ENCODE assay signal across 8 mouse cellular contexts in the genomic region with DNA sequence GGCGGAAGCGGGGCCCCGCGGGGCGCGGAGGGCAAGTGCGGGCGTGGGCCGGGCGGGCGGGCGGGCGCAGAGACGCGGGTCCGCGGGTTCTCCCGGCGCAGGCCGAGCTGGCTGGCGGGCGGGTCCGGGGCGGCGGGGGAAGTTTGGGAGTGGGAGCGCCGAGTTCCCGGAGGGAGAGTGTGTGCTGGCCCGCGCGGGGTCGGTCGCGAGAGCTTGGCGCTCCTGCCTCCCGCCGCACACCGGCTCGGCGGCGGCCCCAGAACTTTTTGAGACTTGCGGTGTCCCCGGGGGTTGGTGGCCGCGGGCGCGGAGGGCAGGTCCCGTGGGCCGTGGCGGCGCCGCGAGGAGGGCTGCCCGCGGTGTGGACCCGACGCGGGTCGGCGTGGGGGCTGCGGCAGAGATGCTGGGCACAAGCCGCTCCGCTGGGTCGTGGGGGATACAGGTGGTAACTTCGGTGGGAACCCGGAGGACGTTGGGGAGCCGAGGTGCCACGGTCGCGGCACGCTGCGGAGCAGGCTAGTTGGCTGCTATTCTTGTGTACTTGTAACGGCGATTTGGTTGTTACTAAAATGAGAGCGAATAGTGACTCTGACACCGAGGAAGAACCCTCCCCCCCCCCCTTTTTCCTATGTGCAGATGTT. TPM values are rescaled to one million over a fixed set of nuclear protein-coding genes. Genes with fewer than 3 reads are reported as not detected.
DNase-seq lines count a peak whose midpoint lies in the region; ATAC-seq and TF ChIP-seq lines count a peak whose summit lies in the region.

No protein-coding gene starts in this region.

- H3K9ac ChIP-seq in CH12.LX (ENCODE audit: insufficient read depth, low read depth), result peak overlapping the region; percentile 69
- H3K9ac ChIP-seq in embryonic facial prominence, embryonic 12.5 days, result peak overlapping the region; percentile 98

- ATAC-seq in embryonic facial prominence, embryonic 12.5 days (ENCODE audit: insufficient number of reproducible peaks, insufficient read depth, low FRiP score, low TSS enrichment), result no peak
- no peak for ATAC-seq in activated CD4-positive, CD25-positive, alpha-beta regulatory T cell, adult 4 months

- under 1% methylated on average over 56 of the region's 77 CpGs for WGBS in embryonic facial prominence, embryonic 12.5 days
- under 1% methylated on average over 64 of the region's 77 CpGs for WGBS in midbrain, embryonic 10.5 days

- H3K4me1 ChIP-seq in CH12.LX (ENCODE audit: control insufficient read depth in 1 of 2, insufficient read depth in 2 of 2), result peaks cover 0 to 7% of the 10 kb centered on the region in 2 experiments; a peak in 3 of 4 replicates
- H3K4me1 ChIP-seq in embryonic facial prominence, embryonic 12.5 days, result peaks cover 18% of the 10 kb centered on the region
- H3K4me1 ChIP-seq in midbrain, embryonic 10.5 days, result peaks cover 47% of the 10 kb centered on the region

- TF ChIP-seq RAD21 in CH12.LX (IDR thresholded peaks at IDR 0.05; ENCODE audit: low read depth, low read length), result no peak

- no peak for TF ChIP-seq POLR2A in CH12.LX (IDR thresholded peaks at IDR 0.05; ENCODE audit: low read depth, low read length)

- no peak overlapping the region for H3K27ac ChIP-seq in CH12.LX (ENCODE audit: insufficient read depth, low read depth)
- H3K27ac ChIP-seq in embryonic facial prominence, embryonic 12.5 days, result peak overlapping the region; percentile 99
- H3K27ac ChIP-seq in midbrain, embryonic 10.5 days (replicated peaks), result peak overlapping the region; percentile 98

- H3K36me3 ChIP-seq in CH12.LX (replicated peaks in 1 of 2; ENCODE audit: control insufficient read depth in 1 of 2, insufficient read depth in 1 of 2, low read length in 1 of 2), result no peaks in the 10 kb centered on the region
- H3K36me3 ChIP-seq in embryonic facial prominence, embryonic 12.5 days, result no peaks in the 10 kb centered on the region
- no peaks in the 10 kb centered on the region for H3K36me3 ChIP-seq in midbrain, embryonic 10.5 days

- peak overlapping the region; percentile 36 to 84 (median 70) for H3K4me3 ChIP-seq in CH12.LX (replicated peaks in 1 of 3; ENCODE audit: low read depth in 2 of 3, low read length in 2 of 3, poor library complexity in 1 of 3)
- peak overlapping the region; percentile 95 for H3K4me3 ChIP-seq in embryonic facial prominence, embryonic 12.5 days
- peak overlapping the region; percentile 97 for H3K4me3 ChIP-seq in midbrain, embryonic 10.5 days

- no peaks in the 10 kb centered on the region for H3K9me3 ChIP-seq in CH12.LX (replicated peaks; ENCODE audit: low read length)
- H3K9me3 ChIP-seq in embryonic facial prominence, embryonic 12.5 days, result no peaks in the 10 kb centered on the region
- H3K9me3 ChIP-seq in midbrain, embryonic 10.5 days (replicated peaks), result no peaks in the 10 kb centered on the region

- H3K4me2 ChIP-seq in CH12.LX (ENCODE audit: insufficient read depth, low read depth, poor library complexity, severe bottlenecking), result peak overlapping the region; percentile 92
- peak overlapping the region; percentile 73 for H3K4me2 ChIP-seq in embryonic facial prominence, embryonic 12.5 days (replicated peaks)

- dilution Hi-C loops in CH12.LX (cut with MboI; ENCODE audit: extremely low pct_ligation_motif_present, extremely low pct_unique_long_range_greater_than_20kb, low sequenced_read_pairs), result no loop called here

- no peak for TF ChIP-seq CTCF in CH12.LX (conservative IDR thresholded peaks at IDR 0.05 in 1 of 2, IDR thresholded peaks at IDR 0.05 in 1 of 2; ENCODE audit: low read depth in 2 of 2, low read length in 2 of 2)

- intact Hi-C loops in heart, postnatal 10 days (cut with DNase I), result loop anchor here (2.0 to 10.0 kb wide), 5 partner anchors 39 to 530 kb away; partner anchors contain the start of genes Atg10 and Zcchc9
- intact Hi-C loops in left cerebral cortex, postnatal 14 days (cut with DNase I), result loop anchor here (2.0 to 10.0 kb wide), 4 partner anchors 175 to 490 kb away; partner anchors contain the start of gene Atg10

- TF ChIP-seq EP300 in CH12.LX (IDR thresholded peaks at IDR 0.05; ENCODE audit: low read length), result no peak

- H3K27me3 ChIP-seq in CH12.LX (replicated peaks), result peaks cover 22% of the 10 kb centered on the region
- H3K27me3 ChIP-seq in embryonic facial prominence, embryonic 12.5 days, result no peaks in the 10 kb centered on the region
- no peaks in the 10 kb centered on the region for H3K27me3 ChIP-seq in midbrain, embryonic 10.5 days (ENCODE audit: low read depth, poor library complexity, severe bottlenecking)

- no peak for DNase-seq in CH12.LX (ENCODE audit: extremely low read depth)
- DNase-seq in adrenal gland, adult (ENCODE audit: inconsistent age in 2 of 2, low spot score in 1 of 2), result peak; percentile 62 to 82
- peak; percentile 55 to 57 for DNase-seq in heart, postnatal 10 days
- DNase-seq in left cerebral cortex, postnatal 14 days (ENCODE audit: low spot score in 2 of 2), result peak; percentile 16 to 30
- DNase-seq in midbrain, embryonic 10.5 days (ENCODE audit: low spot score), result peak; percentile 56
- peak; percentile 53 for DNase-seq in spleen, adult 12 weeks (ENCODE audit: low spot score)

- in situ Hi-C loops in CH12.LX (cut with MboI; ENCODE audit: low pct_ligation_motif_present, low pct_unique_long_range_greater_than_20kb, low sequenced_read_pairs), result loop anchor here (25.0 kb wide), 2 partner anchors 175 to 525 kb away; no protein-coding TSS in a partner anchor

- H3K79me2 ChIP-seq in CH12.LX (replicated peaks; ENCODE audit: control insufficient read depth, extremely low read depth, insufficient read depth, poor library complexity, severe bottlenecking), result no peaks in the 10 kb centered on the region

TF ChIP-seq in CH12.LX, 34 proteins besides CTCF, POLR2A, EP300 and RAD21:
- no peak for TF ChIP-seq UBTF (IDR thresholded peaks at IDR 0.05; ENCODE audit: low read depth, low read length)
- no peak for TF ChIP-seq MYC (IDR thresholded peaks at IDR 0.05; ENCODE audit: low read depth, low read length)
- TF ChIP-seq NELFE (IDR thresholded peaks at IDR 0.05; ENCODE audit: low read depth, low read length), result no peak
TF ChIP-seq in CH12.LX: peak in this region for 0.

RNA-seq across cellular contexts. Expression of gene Ssbp2, which starts 1.7 kb away (rescaled TPM):
- total RNA-seq in CH12.LX (2012; rRNA removed) (1.8 and 1.9 TPM in 2 replicates), CH12.LX (2014; rRNA removed) (3.5 and 3.6 TPM in 2 replicates)
- polyA plus RNA-seq in CH12.LX (2012; ENCODE audit: insufficient read length, low read depth), result 1.9 and 2.8 TPM in 2 replicates
- polyA plus RNA-seq in embryonic facial prominence, embryonic 12.5 days (2016; fragmentation: Nextera tagmentation; extraction: Ambion mirVana), result 210 and 214 TPM in 2 replicates
- total RNA-seq in heart, postnatal 10 days (2021), result 10 to 100 TPM; 51.4 to 51.7 TPM
- 100 to 1,000 TPM; 133 to 148 TPM for total RNA-seq in left cerebral cortex, postnatal 14 days (2021)
- 148 and 159 TPM in 2 replicates for polyA plus RNA-seq in midbrain, embryonic 10.5 days (2016; fragmentation: Nextera tagmentation; extraction: Ambion mirVana)
- 100 to 1,000 TPM in 1 of 2 experiments, 10 to 100 TPM in 1; 96.5 to 129 TPM for polyA plus RNA-seq in activated CD4-positive, CD25-positive, alpha-beta regulatory T cell, adult 4 months (2017; shearing (Covaris generic))

Comparison
In these comparisons a context has a peak if more than half of its experiments do, and no peak if none do; other contexts are left out.
1. RNA of gene Ssbp2, which starts 1.7 kb away (polyA plus RNA-seq): 210 to 214 TPM in embryonic facial prominence, embryonic 12.5 days, 148 to 159 TPM in midbrain, embryonic 10.5 days and 96.5 to 129 TPM in activated CD4-positive, CD25-positive, alpha-beta regulatory T cell, adult 4 months; 1.9 to 2.8 TPM in CH12.LX; every median in the first group is over 10 times any median in the second.
2. Peak in every context shown above with its lines, with median percentiles within 50 percentile points of each other: H3K4me3 ChIP-seq.